Mouse (Mus musculus): ENCODE measurements around the gene Olfr466. TPM values are rescaled to one million over a fixed set of nuclear protein-coding genes. Genes with fewer than 3 reads are reported as not detected.

Gene Olfr466
- polyA plus RNA-seq, 1 experiment from 2014 or later: not detected

DNA sequence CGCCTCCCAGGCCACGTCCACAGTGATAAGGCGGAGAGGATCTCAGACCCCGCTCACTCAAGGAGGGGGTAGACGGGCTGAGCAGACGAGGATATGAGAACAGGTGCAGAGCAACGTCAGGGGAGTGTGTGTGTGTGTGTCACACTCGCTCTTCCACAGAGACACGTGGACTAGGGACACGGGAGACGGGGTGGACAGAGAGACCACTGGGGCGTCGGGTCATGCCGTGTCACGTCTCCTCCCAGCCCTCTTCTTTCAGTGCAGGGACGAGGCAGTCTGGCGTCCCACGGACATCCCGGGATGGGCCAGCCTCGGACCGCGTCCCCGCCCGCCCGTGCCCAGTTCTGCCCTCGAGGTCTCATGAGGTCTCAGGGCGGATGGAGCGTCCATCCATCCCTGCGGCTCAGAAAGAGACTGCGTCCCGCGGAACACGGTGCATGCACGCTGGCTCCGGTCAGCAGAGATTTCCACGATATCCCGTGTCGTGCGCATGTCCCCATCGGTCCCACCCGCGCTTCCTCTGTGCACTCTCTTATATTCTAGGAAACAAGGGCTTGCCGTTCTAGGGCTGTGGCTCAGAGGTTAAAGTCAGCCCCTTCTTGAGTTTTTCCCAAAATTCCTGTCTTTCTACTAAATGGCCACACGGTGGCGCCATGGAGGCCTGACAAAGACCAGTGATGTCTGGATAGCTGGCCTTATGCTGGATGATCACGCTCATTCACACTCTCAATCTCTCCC lies 25.9 kb downstream of the Olfr466 start:
- Histone ChIP-seq H3K9ac (no peak overlapping the region), H3K4me1 (no peaks in the 10 kb centered on the region), H3K36me3 (ENCODE audit: poor library complexity, severe bottlenecking) (no peaks in the 10 kb centered on the region), H3K4me3 (peak overlapping the region; percentile 34), H3K9me3 (replicated peaks) (no peaks in the 10 kb centered on the region), H3K27ac (no peak overlapping the region), H3K27me3 (no peaks in the 10 kb centered on the region), H3K4me2 (peak overlapping the region; percentile 57)
- 21% methylated on average over 41 of the region's 46 CpGs for WGBS
- peak; percentile 71; the same call in 1 of the 2 replicates for ATAC-seq

DNA sequence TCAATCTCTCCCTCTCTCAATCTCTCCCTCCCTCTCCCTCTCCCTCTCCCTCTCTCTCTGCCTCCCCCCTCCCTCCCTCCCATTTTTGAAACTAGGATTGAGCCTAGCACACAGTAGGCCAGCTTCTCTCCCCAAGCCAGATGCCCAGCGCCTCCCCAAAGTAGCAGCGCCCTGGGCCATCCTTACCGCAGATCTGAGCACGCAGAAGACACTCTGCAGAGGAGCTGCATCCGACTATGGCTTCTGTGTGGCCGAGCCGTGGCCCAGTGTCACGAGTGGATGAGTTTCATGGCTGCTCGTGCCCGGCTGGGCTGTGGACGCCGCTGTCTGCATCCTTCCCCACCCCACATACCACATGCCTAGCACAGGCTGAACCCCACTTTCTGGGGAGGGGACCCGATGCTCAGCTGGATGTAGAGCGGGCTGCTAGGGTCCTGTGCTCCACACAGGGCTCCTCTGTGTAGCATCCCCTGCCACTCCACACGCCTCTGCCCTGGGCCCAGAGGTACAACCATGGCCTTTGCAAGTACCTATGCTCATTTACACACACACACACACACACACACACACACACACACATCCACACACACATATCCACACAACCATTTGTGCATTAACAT lies 26.5 kb downstream of the Olfr466 start:
- Histone ChIP-seq H3K4me3 (no peak overlapping the region), H3K27me3 (no peaks in the 10 kb centered on the region), H3K9ac (no peak overlapping the region), H3K27ac (no peak overlapping the region), H3K9me3 (replicated peaks) (0 out of 2 replicates have a peak, but pooled peaks cover 3% of the 10 kb centered on the region), H3K4me2 (no peak overlapping the region), H3K4me1 (no peaks in the 10 kb centered on the region), H3K36me3 (ENCODE audit: poor library complexity, severe bottlenecking) (no peaks in the 10 kb centered on the region)
- ATAC-seq: peak; percentile 21; the same call in 1 of the 2 replicates
- 64% methylated on average over 15 of the region's 15 CpGs for WGBS

DNA sequence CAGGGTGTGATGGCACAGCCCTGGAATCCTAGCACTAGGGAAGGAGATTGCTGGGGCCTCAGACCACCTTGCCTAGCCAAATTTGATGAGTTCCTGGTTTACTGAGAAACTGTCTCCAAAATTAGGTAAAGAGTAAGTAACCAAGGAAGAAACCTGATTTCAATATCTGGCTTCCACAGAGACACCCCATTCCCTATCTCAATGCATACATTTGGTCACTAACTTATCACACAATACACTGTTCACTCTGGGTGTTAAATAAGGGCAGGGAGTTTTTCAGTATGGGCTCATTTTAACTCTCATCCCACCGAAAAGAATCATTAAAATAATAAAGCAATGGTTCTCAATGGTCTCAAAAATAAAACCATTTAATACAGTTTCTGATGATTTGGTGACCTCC lies 50.6 kb downstream of the Olfr466 start:
- 74% methylated on average over 1 of the region's 1 CpGs for WGBS
- H3K9ac ChIP-seq: no peak overlapping the region

More for the DNA sequence above, 50.6 kb downstream of the Olfr466 start:
- Histone ChIP-seq H3K27ac (no peak overlapping the region), H3K4me3 (no peak overlapping the region), H3K4me2 (no peak overlapping the region), H3K4me1 (no peaks in the 10 kb centered on the region), H3K9me3 (replicated peaks) (peaks cover 8% of the 10 kb centered on the region), H3K27me3 (no peaks in the 10 kb centered on the region), H3K36me3 (ENCODE audit: poor library complexity, severe bottlenecking) (no peaks in the 10 kb centered on the region)
- ATAC-seq: no peak

Other genes starting within 250 kb of the Olfr466 start
- gene Cntnap3, start 246.3 kb upstream of the Olfr466 start, polyA plus RNA-seq (2015; fragmentation: Nextera tagmentation; extraction: Ambion mirVana): 1.3 and 1.5 TPM in 2 replicates
- gene Spata31, start 232.8 kb upstream of the Olfr466 start, polyA plus RNA-seq (2015; fragmentation: Nextera tagmentation; extraction: Ambion mirVana): not detected in 2 replicates
- gene Spata31d1c, start 117.2 kb upstream of the Olfr466 start, polyA plus RNA-seq (2015; fragmentation: Nextera tagmentation; extraction: Ambion mirVana): not detected in 2 replicates
- gene Prss47, start 97.5 kb upstream of the Olfr466 start, polyA plus RNA-seq (2015; fragmentation: Nextera tagmentation; extraction: Ambion mirVana): not detected in 2 replicates
- 29.4 and 30.0 TPM in 2 replicates for gene Mfsd14b, start 37.3 kb upstream of the Olfr466 start, polyA plus RNA-seq (2015; fragmentation: Nextera tagmentation; extraction: Ambion mirVana)
- not detected in 2 replicates for gene Olfr465-ps1, start 12.2 kb upstream of the Olfr466 start, polyA plus RNA-seq (2015; fragmentation: Nextera tagmentation; extraction: Ambion mirVana)
- gene Nlrp4f, start 55.7 kb downstream of the Olfr466 start, polyA plus RNA-seq (2015; fragmentation: Nextera tagmentation; extraction: Ambion mirVana): not detected in 2 replicates
- gene Gm10775, start 109.3 kb downstream of the Olfr466 start, polyA plus RNA-seq (2015; fragmentation: Nextera tagmentation; extraction: Ambion mirVana): not detected in 2 replicates
- 17.6 and 19.4 TPM in 2 replicates for gene Zfp369, start 128.6 kb downstream of the Olfr466 start, polyA plus RNA-seq (2015; fragmentation: Nextera tagmentation; extraction: Ambion mirVana)

All from forebrain, embryonic 13.5 days (tissue).